Mouse (Mus musculus) erythroblast, adult 5-6 weeks (primary cell): ENCODE measurements around the gene Olfr837. TPM values are rescaled to one million over a fixed set of nuclear protein-coding genes. Genes with fewer than 3 reads are reported as not detected.
"Not testable (repeated sequence)": the region's sequence is repeated elsewhere in the genome, so short reads cannot be mapped to it uniquely, and the experiment has no call there.

ENCODE experiments used
- ATAC-seq: replicated peaks from 2 replicates; pipeline ENCODE4 v1.8.0; 2016; ENCODE audit warnings: moderate number of reproducible peaks, mild to moderate bottlenecking, moderate TSS enrichment, inconsistent platforms; ENCODE audit not compliant: poor library complexity, low FRiP score, severe bottlenecking
- total RNA-seq, 2 experiments: library from RNA; stranded (forward) in 1 of 2; stranded (reverse) in 1 of 2; fragments of 150-400 nt in 1 of 2; fragments of 200-764, 138-1000 nt in 1 of 2; gene quantifications; 2 replicates each; pipeline versions ENCODE4 v1.2.3 to v1.2.4; 2015 to 2017; ENCODE audit warnings: low replicate concordance in 2 of 2

Olfr837 gene
- not detected in 2 replicates for total RNA-seq (2015; ENCODE audit: low replicate concordance)
- total RNA-seq (2017; ENCODE audit: low replicate concordance), result not detected in 2 replicates

- ATAC-seq, result no peak
These were observed at the start of gene Olfr837 for GRCm38 (mm10) chr9:19136017-19136416. Gene Olfr837 (plus strand): TSS chr9:19136317.

GRCm38 (mm10) chr9:19092889-19093753, 43.0 kb upstream of the Olfr837 start:
- not testable (repeated sequence) for ATAC-seq

GRCm38 (mm10) chr9:19097286-19097685, 38.8 kb upstream of the Olfr837 start:
- ATAC-seq, result no peak

- ATAC-seq, result no peak
These were observed 16.0 kb upstream of the Olfr837 start, which contains the start of gene Olfr836 for GRCm38 (mm10) chr9:19120082-19120481. Gene Olfr836 (plus strand): TSS chr9:19120382.

- no peak for ATAC-seq
These were observed 41.1 kb downstream of the Olfr837 start, which contains the start of gene Olfr839-ps1 for GRCm38 (mm10) chr9:19177212-19177611. Gene Olfr839-ps1 (minus strand): TSS chr9:19177312.

Other genes with a start within 250 kb of the Olfr837 start
- gene Olfr832, start 199.2 kb upstream of the Olfr837 start, total RNA-seq (2015; ENCODE audit: low replicate concordance), result not detected in 2 replicates
- not detected in 2 replicates for gene Olfr832, start 199.2 kb upstream of the Olfr837 start, total RNA-seq (2017; ENCODE audit: low replicate concordance)
- gene Olfr834, start 148.3 kb upstream of the Olfr837 start, total RNA-seq (2015; ENCODE audit: low replicate concordance), result not detected in 2 replicates
- not detected in 2 replicates for gene Olfr834, start 148.3 kb upstream of the Olfr837 start, total RNA-seq (2017; ENCODE audit: low replicate concordance)
- gene Olfr835, start 103.6 kb upstream of the Olfr837 start, total RNA-seq (2015; ENCODE audit: low replicate concordance), result not detected in 2 replicates
- gene Olfr835, start 103.6 kb upstream of the Olfr837 start, total RNA-seq (2017; ENCODE audit: low replicate concordance), result not detected in 2 replicates
- gene Olfr836, start 15.9 kb upstream of the Olfr837 start, total RNA-seq (2015; ENCODE audit: low replicate concordance), result not detected in 2 replicates
- not detected in 2 replicates for gene Olfr836, start 15.9 kb upstream of the Olfr837 start, total RNA-seq (2017; ENCODE audit: low replicate concordance)
- gene Olfr839-ps1, start 41.0 kb downstream of the Olfr837 start, total RNA-seq (2015; ENCODE audit: low replicate concordance), result 0.19 TPM in 1 of 2 replicates, not detected in the other
- gene Olfr839-ps1, start 41.0 kb downstream of the Olfr837 start, total RNA-seq (2017; ENCODE audit: low replicate concordance), result not detected in 2 replicates
- gene Olfr843, start 115.7 kb downstream of the Olfr837 start, total RNA-seq (2015; ENCODE audit: low replicate concordance), result not detected in 2 replicates
- gene Olfr843, start 115.7 kb downstream of the Olfr837 start, total RNA-seq (2017; ENCODE audit: low replicate concordance), result not detected in 2 replicates
- not detected in 2 replicates for gene Olfr844, start 180.0 kb downstream of the Olfr837 start, total RNA-seq (2015; ENCODE audit: low replicate concordance)
- not detected in 2 replicates for gene Olfr844, start 180.0 kb downstream of the Olfr837 start, total RNA-seq (2017; ENCODE audit: low replicate concordance)
- 0.21 TPM in 1 of 2 replicates, not detected in the other for gene Olfr845, start 200.1 kb downstream of the Olfr837 start, total RNA-seq (2015; ENCODE audit: low replicate concordance)
- not detected in 2 replicates for gene Olfr845, start 200.1 kb downstream of the Olfr837 start, total RNA-seq (2017; ENCODE audit: low replicate concordance)
- gene Olfr846, start 227.7 kb downstream of the Olfr837 start, total RNA-seq (2015; ENCODE audit: low replicate concordance), result not detected in 2 replicates
- 0.84 TPM in 1 of 2 replicates, not detected in the other for gene Olfr846, start 227.7 kb downstream of the Olfr837 start, total RNA-seq (2017; ENCODE audit: low replicate concordance)
- gene Olfr847, start 242.4 kb downstream of the Olfr837 start, total RNA-seq (2015; ENCODE audit: low replicate concordance), result not detected in 2 replicates
- gene Olfr847, start 242.4 kb downstream of the Olfr837 start, total RNA-seq (2017; ENCODE audit: low replicate concordance), result not detected in 2 replicates